Mouse (Mus musculus): ENCODE measurements around the gene Sat2.

Sat2 gene

GRCm38 (mm10) chr11:69670786-69671725 is 49.2 kb downstream of the Sat2 start:
- in situ Hi-C loops (cut with MboI; ENCODE audit: low sequenced_read_pairs) = no loop called here

- in situ Hi-C loops (cut with MboI; ENCODE audit: low sequenced_read_pairs) = no loop called here
These were observed 49.9 kb downstream of the Sat2 start for GRCm38 (mm10) chr11:69671726-69672124.

- in situ Hi-C loops (cut with MboI; ENCODE audit: low sequenced_read_pairs) = no loop called here
These were observed 50.4 kb downstream of the Sat2 start, which contains the start of gene Eif4a1 for GRCm38 (mm10) chr11:69672211-69672706. Eif4a1 (minus strand) TSS chr11:69672423.
